Comparison of ENCODE assay signal across 9 mouse cellular contexts in the genomic region with DNA sequence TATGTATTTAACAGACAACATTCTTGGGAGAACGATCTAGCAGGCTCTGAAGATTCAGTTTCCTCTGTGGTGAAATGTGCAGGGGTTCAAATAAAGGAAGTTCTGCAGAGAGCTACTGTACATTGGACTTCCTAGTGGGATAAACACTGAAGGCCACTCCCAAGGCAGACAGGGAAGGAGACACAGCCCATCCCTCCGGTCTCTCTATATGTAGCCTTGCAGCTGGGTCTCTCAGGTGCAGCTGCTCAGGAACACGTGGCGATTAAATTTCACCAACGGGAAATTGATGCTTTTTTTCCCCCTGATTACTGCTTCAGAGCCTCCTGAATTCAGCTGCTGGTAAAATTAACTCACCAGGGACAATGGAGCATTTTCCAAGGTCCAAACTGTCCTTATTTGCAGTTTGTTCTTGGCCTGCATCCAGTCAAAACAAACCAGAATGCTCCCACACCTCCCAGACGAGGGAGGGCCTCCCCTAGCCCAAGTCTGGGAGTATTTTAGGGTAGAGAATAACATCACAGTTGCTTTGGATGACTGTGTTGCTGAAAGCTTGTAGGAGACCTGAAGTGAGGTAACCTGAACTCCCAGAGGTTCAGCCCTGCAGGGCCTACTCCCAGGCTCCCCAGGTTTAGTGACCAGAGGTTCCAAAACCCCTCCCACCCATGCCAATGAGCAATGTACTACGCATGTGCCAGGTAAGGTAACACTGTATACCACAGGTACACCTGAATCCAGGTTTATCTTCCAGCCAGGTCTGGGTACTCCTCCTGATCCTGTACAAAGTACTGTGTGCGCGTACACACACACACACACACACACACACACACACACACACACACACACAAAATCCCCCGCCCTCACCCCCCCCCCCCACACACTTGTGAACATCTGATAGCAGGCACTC.
DNase-seq lines count a peak whose midpoint lies in the region; ATAC-seq lines count a peak whose summit lies in the region.
"Had no signal": no experiment of that assay in that cellular context is flagged by ENCODE, and none has a peak within 500 bp of the region (broad histone marks: within the 10 kb centered on the region; RNA-seq: fewer than 3 reads in every experiment).

No protein-coding gene starts in this region.

- WGBS in hindbrain, embryonic 16.5 days, result 59% methylated on average over 10 of the region's 10 CpGs

- ATAC-seq in hindbrain, embryonic 16.5 days, result 0 out of 2 replicates have a peak, but pooled peaks have one; percentile 37

- H3K36me3 ChIP-seq in hindbrain, embryonic 16.5 days (ENCODE audit: control insufficient read depth, insufficient read depth, low read length), result peaks cover 6% of the 10 kb centered on the region; the same call in 1 of the 2 replicates

- H3K4me2 ChIP-seq in hindbrain, embryonic 16.5 days (ENCODE audit: low read length), result no peak overlapping the region

- peak; percentile 72 for DNase-seq in adrenal gland, adult 2 months
- no peak for DNase-seq in adrenal gland, adult 18-20 months (ENCODE audit: low spot score in 2 of 2)
- peak; percentile 65 for DNase-seq in ovary, adult 18-20 months (ENCODE audit: low spot score)
- DNase-seq in ovary, postnatal 36 days (ENCODE audit: low spot score), result no peak
- DNase-seq in left cerebral cortex, adult 9 months (ENCODE audit: low spot score in 2 of 2), result peak; percentile 22 to 61
- DNase-seq in telencephalon, adult 2 months (ENCODE audit: low read depth, low spot score), result peak; percentile 77
- no peak for DNase-seq in cerebellum, adult 11-12 months

- H3K4me1 ChIP-seq in hindbrain, embryonic 16.5 days (ENCODE audit: control insufficient read depth, insufficient read depth, low read depth, low read length), result peaks cover 5% of the 10 kb centered on the region

- no peaks in the 10 kb centered on the region for H3K9me3 ChIP-seq in hindbrain, embryonic 16.5 days (ENCODE audit: control insufficient read depth, low read length)

- no peak overlapping the region for H3K9ac ChIP-seq in hindbrain, embryonic 16.5 days (ENCODE audit: low read depth, low read length)

- no peak overlapping the region for H3K27ac ChIP-seq in hindbrain, embryonic 16.5 days (ENCODE audit: low read depth, low read length)
- H3K27ac ChIP-seq: macrophage had no signal

- H3K27me3 ChIP-seq in hindbrain, embryonic 16.5 days (replicated peaks; ENCODE audit: control insufficient read depth, insufficient read depth, low read length), result no peaks in the 10 kb centered on the region

- no peak overlapping the region for H3K4me3 ChIP-seq in hindbrain, embryonic 16.5 days (ENCODE audit: low read length)

Comparison
In these comparisons a context has a peak if more than half of its experiments do, and no peak if none do; other contexts are left out.
1. DNase-seq: peak in adrenal gland, adult 2 months (single experiment), ovary, adult 18-20 months (single experiment), left cerebral cortex, adult 9 months (2 of 2) and telencephalon, adult 2 months (single experiment); none in adrenal gland, adult 18-20 months (0 of 2), ovary, postnatal 36 days (single experiment) and cerebellum, adult 11-12 months (single experiment).